In the genomic region with DNA sequence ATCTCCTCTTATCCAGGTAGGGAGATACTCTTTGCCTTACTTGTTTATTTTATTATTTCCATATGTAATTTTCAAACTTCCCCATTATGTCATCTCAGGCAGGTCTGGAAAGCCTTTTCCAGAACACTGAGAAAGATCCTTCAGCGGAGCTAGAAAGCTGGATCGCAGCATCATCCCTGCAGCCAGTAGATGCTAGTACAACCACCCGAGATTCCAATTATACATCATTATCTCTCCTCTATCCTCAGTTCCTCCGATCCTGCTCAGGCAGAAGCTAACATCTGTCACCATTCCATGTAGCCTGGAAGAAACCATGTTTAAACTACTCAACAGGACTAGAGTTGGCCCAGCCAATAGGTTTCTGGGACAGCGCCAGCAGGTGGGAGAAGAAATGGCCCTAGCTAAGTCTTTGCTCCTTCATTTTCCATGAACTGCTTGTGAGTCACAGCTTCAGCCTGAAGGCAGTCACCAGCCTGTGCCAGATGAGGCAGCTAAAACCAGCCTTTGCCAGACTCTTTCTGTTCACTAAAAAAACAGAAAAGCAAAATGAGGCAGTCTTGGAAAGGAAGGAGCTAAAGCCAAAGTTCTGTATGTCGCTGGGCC, we compare ENCODE assay signal across 13 mouse cellular contexts.
DNase-seq lines count a peak whose midpoint lies in the region; ATAC-seq and TF ChIP-seq lines count a peak whose summit lies in the region.
"Had no signal": no experiment of that assay in that cellular context is flagged by ENCODE, and none has a peak within 500 bp of the region (broad histone marks: within the 10 kb centered on the region; RNA-seq: fewer than 3 reads in every experiment).

No protein-coding gene starts in this region.

- no peaks in the 10 kb centered on the region for H3K9me3 ChIP-seq in intestine, embryonic 16.5 days (ENCODE audit: control insufficient read depth, low read length)
- H3K9me3 ChIP-seq: midbrain, embryonic 13.5 days; neural tube, embryonic 12.5 days; stomach, embryonic 15.5 days had no signal

- no peak overlapping the region for H3K9ac ChIP-seq in intestine, embryonic 16.5 days (ENCODE audit: low read depth, low read length)
- H3K9ac ChIP-seq: midbrain, embryonic 13.5 days; neural tube, embryonic 12.5 days; stomach, embryonic 15.5 days had no signal

- peaks cover 10% of the 10 kb centered on the region; the same call in 1 of the 2 replicates for H3K4me1 ChIP-seq in brown adipose tissue, adult 24 weeks (ENCODE audit: control insufficient read depth, insufficient read depth, insufficient read length, low read length)
- H3K4me1 ChIP-seq in intestine, embryonic 16.5 days (ENCODE audit: control insufficient read depth, insufficient read depth, low read length), result no peaks in the 10 kb centered on the region
- H3K4me1 ChIP-seq: midbrain, embryonic 13.5 days; neural tube, embryonic 12.5 days had no signal

- no peak for TF ChIP-seq CTCF in left cerebral cortex, adult 2 months (IDR thresholded peaks at IDR 0.05)

- ATAC-seq in intestine, embryonic 16.5 days, result no peak
- ATAC-seq: midbrain, embryonic 13.5 days had no signal

- H3K4me2 ChIP-seq in intestine, embryonic 16.5 days (ENCODE audit: low read depth, low read length), result no peak overlapping the region
- H3K4me2 ChIP-seq: midbrain, embryonic 13.5 days; neural tube, embryonic 12.5 days; stomach, embryonic 15.5 days had no signal

- WGBS in intestine, embryonic 16.5 days, result 85% methylated on average over 6 of the region's 6 CpGs

- H3K36me3 ChIP-seq in intestine, embryonic 16.5 days (ENCODE audit: control insufficient read depth, insufficient read depth, low read length), result no peaks in the 10 kb centered on the region
- H3K36me3 ChIP-seq: midbrain, embryonic 13.5 days; neural tube, embryonic 12.5 days; stomach, embryonic 15.5 days had no signal

- intact Hi-C loops in left cerebral cortex, adult 2 months (cut with DNase I), result loop anchor here (10.0 kb wide), 2 partner anchors 438 to 648 kb away; no protein-coding TSS in a partner anchor

- no peaks in the 10 kb centered on the region for H3K27me3 ChIP-seq in intestine, embryonic 16.5 days (replicated peaks; ENCODE audit: control insufficient read depth, insufficient read depth, low read length)
- H3K27me3 ChIP-seq: midbrain, embryonic 13.5 days; neural tube, embryonic 12.5 days; stomach, embryonic 15.5 days had no signal

- H3K4me3 ChIP-seq in brown adipose tissue, adult 24 weeks (ENCODE audit: insufficient read depth, low read depth, low read length), result no peak overlapping the region
- no peak overlapping the region for H3K4me3 ChIP-seq in left cerebral cortex, adult 2 months
- no peak overlapping the region for H3K4me3 ChIP-seq in intestine, embryonic 16.5 days (ENCODE audit: low read length)
- H3K4me3 ChIP-seq: midbrain, embryonic 13.5 days; neural tube, embryonic 12.5 days; stomach, embryonic 15.5 days had no signal

- peak overlapping the region; percentile 10; the same call in 1 of the 2 replicates for H3K27ac ChIP-seq in brown adipose tissue, adult 24 weeks (replicated peaks; ENCODE audit: low read depth, low read length)
- H3K27ac ChIP-seq in left cerebral cortex, adult 2 months, result peak overlapping the region; percentile 48
- no peak overlapping the region for H3K27ac ChIP-seq in intestine, embryonic 16.5 days (ENCODE audit: low read length)
- H3K27ac ChIP-seq: kidney, postnatal 0 days; midbrain, embryonic 13.5 days; neural tube, embryonic 12.5 days; stomach, embryonic 15.5 days had no signal

- peak; percentile 24 for DNase-seq in layer of hippocampus, adult 11-12 months (ENCODE audit: low spot score)
- DNase-seq in layer of hippocampus, postnatal 25 days (ENCODE audit: extremely low spot score in 1 of 2, low spot score in 1 of 2), result no peak
- peak; percentile 25 to 61 for DNase-seq in left cerebral cortex, adult 2 months (ENCODE audit: extremely low spot score in 1 of 2, low spot score in 2 of 2)
- peak; percentile 32 to 40 for DNase-seq in right cerebral cortex, postnatal 10 days (ENCODE audit: low spot score in 2 of 2)
- DNase-seq in thymus, postnatal 25 days, result no peak
- DNase-seq: cerebellum, adult 9-10 months; lung, postnatal 14 days had no signal

Comparison
In these comparisons a context has a peak if more than half of its experiments do, and no peak if none do; other contexts are left out.
1. DNase-seq: peak in layer of hippocampus, adult 11-12 months (single experiment), left cerebral cortex, adult 2 months (2 of 2) and right cerebral cortex, postnatal 10 days (2 of 2); none in layer of hippocampus, postnatal 25 days (0 of 2) and thymus, postnatal 25 days (single experiment).